Mouse (Mus musculus): ENCODE data around the gene L3mbtl4.

L3mbtl4 gene

GRCm38 (mm10) chr17:68273527-68273926 lies at the start of gene L3mbtl4:
Gene L3mbtl4 (plus strand): TSS chr17:68273797.
- no peak for DNase-seq (ENCODE audit: low spot score in 2 of 2)

GRCm38 (mm10) chr17:68230484-68230883 lies 43.1 kb upstream of the L3mbtl4 start:
- no peak for DNase-seq (ENCODE audit: low spot score in 2 of 2)

GRCm38 (mm10) chr17:68235380-68235779 lies 38.2 kb upstream of the L3mbtl4 start:
- no peak for DNase-seq (ENCODE audit: low spot score in 2 of 2)

GRCm38 (mm10) chr17:68236992-68237391 lies 36.6 kb upstream of the L3mbtl4 start:
- no peak for DNase-seq (ENCODE audit: low spot score in 2 of 2)

GRCm38 (mm10) chr17:68240171-68240570 lies 33.4 kb upstream of the L3mbtl4 start:
- DNase-seq (ENCODE audit: low spot score in 2 of 2) = no peak

GRCm38 (mm10) chr17:68264835-68265557 lies 8.6 kb upstream of the L3mbtl4 start:
- no peak for DNase-seq (ENCODE audit: low spot score in 2 of 2)

- DNase-seq (ENCODE audit: low spot score in 2 of 2) = no peak
These were observed 357 bp downstream of the L3mbtl4 start for GRCm38 (mm10) chr17:68273954-68274353.

- DNase-seq (ENCODE audit: low spot score in 2 of 2) = no peak
These were observed 1.5 kb downstream of the L3mbtl4 start for GRCm38 (mm10) chr17:68275138-68275537.

- no peak for DNase-seq (ENCODE audit: low spot score in 2 of 2)
These were observed 7.3 kb downstream of the L3mbtl4 start for GRCm38 (mm10) chr17:68280915-68281314.

GRCm38 (mm10) chr17:68285119-68285782 lies 11.7 kb downstream of the L3mbtl4 start:
- no peak for DNase-seq (ENCODE audit: low spot score in 2 of 2)

GRCm38 (mm10) chr17:68288094-68288493 lies 14.5 kb downstream of the L3mbtl4 start:
- DNase-seq (ENCODE audit: low spot score in 2 of 2) = no peak

GRCm38 (mm10) chr17:68288699-68289098 lies 15.1 kb downstream of the L3mbtl4 start:
- no peak for DNase-seq (ENCODE audit: low spot score in 2 of 2)

- DNase-seq (ENCODE audit: low spot score in 2 of 2) = no peak
These were observed 18.2 kb downstream of the L3mbtl4 start for GRCm38 (mm10) chr17:68291713-68292364.

- DNase-seq (ENCODE audit: low spot score in 2 of 2) = no peak
These were observed 34.8 kb downstream of the L3mbtl4 start for GRCm38 (mm10) chr17:68308381-68308780.

GRCm38 (mm10) chr17:68312286-68312927 lies 38.8 kb downstream of the L3mbtl4 start:
- DNase-seq (ENCODE audit: low spot score in 2 of 2) = no peak

- no peak for DNase-seq (ENCODE audit: low spot score in 2 of 2)
These were observed 47.3 kb downstream of the L3mbtl4 start for GRCm38 (mm10) chr17:68320940-68321339.

GRCm38 (mm10) chr17:68322607-68323006 lies 49.0 kb downstream of the L3mbtl4 start:
- DNase-seq (ENCODE audit: low spot score in 2 of 2) = no peak

- no peak for DNase-seq (ENCODE audit: low spot score in 2 of 2)
These were observed 58.6 kb downstream of the L3mbtl4 start for GRCm38 (mm10) chr17:68332225-68332624.

GRCm38 (mm10) chr17:68333382-68333781 lies 59.8 kb downstream of the L3mbtl4 start:
- DNase-seq (ENCODE audit: low spot score in 2 of 2) = no peak

- DNase-seq (ENCODE audit: low spot score in 2 of 2) = no peak
These were observed 65.4 kb downstream of the L3mbtl4 start for GRCm38 (mm10) chr17:68338917-68339553.

- DNase-seq (ENCODE audit: low spot score in 2 of 2) = no peak
These were observed 84.1 kb downstream of the L3mbtl4 start for GRCm38 (mm10) chr17:68357687-68358086.

GRCm38 (mm10) chr17:68371101-68371500 lies 97.5 kb downstream of the L3mbtl4 start:
- no peak for DNase-seq (ENCODE audit: low spot score in 2 of 2)
